Mouse (Mus musculus): Measurements from ENCODE around the gene Cyp2b19. TPM values are rescaled to one million over a fixed set of nuclear protein-coding genes. Genes with fewer than 3 reads are reported as not detected.

Gene Cyp2b19
- not detected in 2 replicates for polyA plus RNA-seq (2016; fragmentation: Nextera tagmentation; extraction: Ambion mirVana)

DNA sequence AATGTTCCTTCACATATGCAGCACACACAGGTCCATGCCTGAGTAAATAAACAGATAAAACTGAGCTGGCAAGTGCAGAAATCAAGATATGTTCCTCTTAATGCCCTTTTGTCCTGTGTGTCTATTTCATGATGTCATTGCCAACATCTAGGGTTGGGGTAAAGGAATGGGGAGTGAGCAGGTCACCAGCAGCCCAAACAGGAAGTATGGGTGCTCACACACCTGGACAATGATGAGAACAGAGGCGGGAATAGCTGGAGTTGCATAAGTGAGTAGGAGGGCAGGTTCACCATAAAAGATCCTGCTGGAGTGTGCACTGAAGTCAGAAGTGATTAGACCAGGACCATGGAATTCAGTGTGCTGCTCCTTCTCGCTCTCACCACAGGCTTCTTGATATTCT lies at the start of gene Cyp2b19:
Cyp2b19 (plus strand) TSS at position 301 of the 400 bp plus-strand sequence.
- DNase-seq (ENCODE audit: low spot score), result no peak
- WGBS, result 81% methylated on average over 2 of the region's 2 CpGs
- Histone ChIP-seq H3K4me1 (no peaks in the 10 kb centered on the region), H3K27me3 (ENCODE audit: low read depth, poor library complexity, severe bottlenecking) (no peaks in the 10 kb centered on the region), H3K4me3 (no peak within 1 kb of the TSS), H3K27ac (no peak within 1 kb of the TSS), H3K9me3 (replicated peaks) (no peaks in the 10 kb centered on the region), H3K36me3 (no peaks in the 10 kb centered on the region)

DNA sequence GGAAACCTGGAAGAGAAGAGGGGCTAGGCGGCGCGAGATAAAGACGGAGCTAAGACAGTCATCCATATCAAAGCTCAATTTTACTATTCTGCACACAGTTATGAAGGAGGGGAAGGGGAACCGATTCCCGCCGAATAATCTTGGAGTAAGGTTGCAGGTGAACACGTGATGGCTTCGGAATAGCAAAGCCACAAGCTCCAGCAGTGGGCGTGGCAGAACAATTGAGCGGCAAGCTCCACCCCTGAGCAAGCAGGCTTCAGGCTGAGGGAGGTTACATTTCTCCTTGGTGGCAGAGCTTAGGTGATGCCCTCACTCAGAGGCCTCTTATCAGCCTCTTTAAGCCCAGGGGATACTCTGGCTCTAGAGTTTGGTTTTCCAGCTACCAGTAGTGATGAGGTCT lies 45.9 kb upstream of the Cyp2b19 start:
- no peak for DNase-seq (ENCODE audit: low spot score)
- no peak overlapping the region for H3K27ac ChIP-seq
- WGBS, result 89% methylated on average over 11 of the region's 11 CpGs
- H3K27me3 ChIP-seq (ENCODE audit: low read depth, poor library complexity, severe bottlenecking), result no peaks in the 10 kb centered on the region
- H3K4me3 ChIP-seq, result no peak overlapping the region
- H3K36me3 ChIP-seq, result no peaks in the 10 kb centered on the region
- H3K9me3 ChIP-seq (replicated peaks), result no peaks in the 10 kb centered on the region
- H3K4me1 ChIP-seq, result no peaks in the 10 kb centered on the region

DNA sequence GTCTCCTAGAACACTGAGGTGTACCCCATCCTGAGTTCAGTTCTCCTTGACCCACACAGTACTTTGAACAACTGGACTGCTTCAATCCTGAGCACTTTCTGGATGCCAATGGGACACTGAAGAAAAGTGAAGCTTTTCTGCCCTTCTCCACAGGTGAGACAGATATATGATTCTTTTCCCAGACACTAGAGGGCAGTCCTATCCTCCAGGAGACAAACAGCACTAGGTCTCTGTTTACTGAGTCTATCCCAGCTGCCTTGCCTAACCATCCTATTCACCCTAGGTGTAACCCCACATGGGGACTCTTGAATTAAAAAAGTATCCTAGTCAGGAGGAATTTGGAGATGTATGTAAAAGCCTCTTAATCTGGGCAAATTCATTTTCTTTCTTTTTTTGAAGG lies 18.0 kb upstream of the Cyp2b19 start:
- H3K27ac ChIP-seq, result no peak overlapping the region
- no peak overlapping the region for H3K4me3 ChIP-seq
- no peaks in the 10 kb centered on the region for H3K9me3 ChIP-seq (replicated peaks)
- no peaks in the 10 kb centered on the region for H3K36me3 ChIP-seq
- H3K27me3 ChIP-seq (ENCODE audit: low read depth, poor library complexity, severe bottlenecking), result no peaks in the 10 kb centered on the region
- no peak for DNase-seq (ENCODE audit: low spot score)
- no peaks in the 10 kb centered on the region for H3K4me1 ChIP-seq

DNA sequence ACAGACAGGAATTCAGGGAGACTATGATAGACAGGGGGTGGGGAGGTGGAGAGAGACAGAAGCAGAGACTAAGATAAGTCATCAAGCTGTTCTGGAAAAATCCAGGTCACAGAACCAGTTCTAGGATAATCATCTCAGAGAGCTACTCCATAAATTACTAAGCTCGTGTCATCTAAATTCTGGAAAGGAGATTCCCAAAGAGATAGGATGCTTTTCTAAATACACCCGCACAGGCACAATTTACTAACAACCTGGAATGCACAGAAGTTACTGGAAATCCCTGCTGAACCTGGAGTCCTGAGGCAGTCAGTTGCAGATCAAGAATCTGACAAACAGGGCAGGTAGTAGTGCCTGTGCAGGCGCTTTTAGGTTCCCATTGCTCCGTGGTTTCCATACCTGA lies 13.0 kb upstream of the Cyp2b19 start:
- no peaks in the 10 kb centered on the region for H3K9me3 ChIP-seq (replicated peaks)
- 85% methylated on average over 4 of the region's 4 CpGs for WGBS
- no peak for DNase-seq (ENCODE audit: low spot score)
- H3K36me3 ChIP-seq, result no peaks in the 10 kb centered on the region
- no peak overlapping the region for H3K4me3 ChIP-seq
- H3K27me3 ChIP-seq (ENCODE audit: low read depth, poor library complexity, severe bottlenecking), result no peaks in the 10 kb centered on the region
- no peak overlapping the region for H3K27ac ChIP-seq
- H3K4me1 ChIP-seq, result no peaks in the 10 kb centered on the region

DNA sequence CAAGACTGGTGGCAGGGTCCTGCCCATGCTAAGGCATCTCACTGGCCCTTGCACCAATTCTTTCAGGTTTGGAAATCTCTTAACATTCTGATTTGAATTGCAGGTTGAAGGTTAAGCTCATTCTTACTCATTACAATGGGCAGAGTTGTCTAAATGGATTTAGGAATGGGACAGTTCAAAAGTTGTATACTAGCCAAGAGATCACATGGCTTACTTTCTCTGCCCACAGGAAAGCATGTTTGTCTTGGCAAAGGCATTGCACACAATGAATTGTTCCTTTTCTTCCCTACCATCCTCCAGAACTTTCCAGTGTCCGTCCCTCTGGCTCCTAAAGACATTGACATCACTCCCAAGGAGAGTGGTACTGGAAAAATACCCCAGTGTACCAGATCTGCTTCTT lies 11.5 kb upstream of the Cyp2b19 start:
- no peak overlapping the region for H3K27ac ChIP-seq
- 83% methylated on average over 1 of the region's 1 CpGs for WGBS
- H3K9me3 ChIP-seq (replicated peaks), result no peaks in the 10 kb centered on the region
- no peak for DNase-seq (ENCODE audit: low spot score)
- H3K4me1 ChIP-seq, result no peaks in the 10 kb centered on the region
- no peaks in the 10 kb centered on the region for H3K27me3 ChIP-seq (ENCODE audit: low read depth, poor library complexity, severe bottlenecking)
- no peak overlapping the region for H3K4me3 ChIP-seq
- H3K36me3 ChIP-seq, result no peaks in the 10 kb centered on the region

DNA sequence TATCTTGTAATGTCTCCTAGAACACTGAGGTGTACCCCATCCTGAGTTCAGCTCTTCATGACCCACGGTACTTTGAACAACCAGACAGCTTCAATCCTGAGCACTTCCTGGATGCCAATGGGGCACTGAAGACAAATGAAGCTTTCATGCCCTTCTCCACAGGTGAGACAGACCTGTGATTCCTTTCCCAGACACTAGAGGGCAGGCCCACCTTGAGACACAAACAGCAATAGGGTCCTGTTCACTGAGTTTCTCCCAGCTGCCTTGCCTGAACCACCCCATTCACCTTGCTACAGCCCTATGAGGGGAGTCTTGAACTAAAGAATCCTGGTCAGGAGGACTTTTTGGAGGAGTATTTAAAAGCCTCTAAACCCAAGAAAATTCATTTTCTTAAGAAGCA lies 10.1 kb downstream of the Cyp2b19 start:
- no peaks in the 10 kb centered on the region; the same call in 1 of the 2 replicates for H3K9me3 ChIP-seq (replicated peaks)
- H3K27me3 ChIP-seq (ENCODE audit: low read depth, poor library complexity, severe bottlenecking), result no peaks in the 10 kb centered on the region
- H3K4me3 ChIP-seq, result no peak overlapping the region
- WGBS, result 80% methylated on average over 1 of the region's 1 CpGs
- no peak for DNase-seq (ENCODE audit: low spot score)
- H3K27ac ChIP-seq, result no peak overlapping the region
- no peaks in the 10 kb centered on the region for H3K4me1 ChIP-seq
- no peaks in the 10 kb centered on the region for H3K36me3 ChIP-seq

DNA sequence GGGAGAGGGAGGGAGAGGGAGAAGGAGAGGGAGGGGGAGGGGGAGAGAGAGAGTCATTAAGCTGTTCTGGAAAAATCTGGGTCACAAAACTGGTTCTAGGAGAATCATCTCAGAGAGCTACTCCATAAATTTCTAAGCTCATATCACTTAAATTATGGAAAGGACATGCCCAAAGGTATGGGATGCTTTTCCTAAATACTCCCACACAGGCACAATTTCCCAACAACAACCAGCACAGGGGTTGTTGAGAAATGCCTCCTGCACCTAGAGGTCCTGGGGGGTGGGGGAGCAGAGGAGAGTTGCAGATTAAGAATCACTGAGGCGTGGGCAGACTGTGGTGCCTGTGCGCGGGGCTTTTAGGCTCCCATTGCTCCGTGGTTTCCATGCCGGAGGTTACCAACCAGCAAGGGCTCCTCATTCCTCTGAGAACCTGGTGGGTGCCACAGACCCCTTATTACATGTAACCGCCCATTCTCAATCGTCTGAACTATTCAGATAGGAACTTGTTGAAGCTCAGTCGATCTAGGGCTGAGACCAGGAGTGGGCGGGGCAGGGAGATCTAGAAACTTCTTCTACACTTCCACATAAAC lies 13.0 kb downstream of the Cyp2b19 start:
- Histone ChIP-seq H3K27me3 (ENCODE audit: low read depth, poor library complexity, severe bottlenecking) (no peaks in the 10 kb centered on the region), H3K27ac (no peak overlapping the region), H3K9me3 (replicated peaks) (no peaks in the 10 kb centered on the region; the same call in 1 of the 2 replicates), H3K4me3 (no peak overlapping the region), H3K36me3 (no peaks in the 10 kb centered on the region), H3K4me1 (no peaks in the 10 kb centered on the region)
- DNase-seq (ENCODE audit: low spot score), result no peak
- 89% methylated on average over 9 of the region's 9 CpGs for WGBS

DNA sequence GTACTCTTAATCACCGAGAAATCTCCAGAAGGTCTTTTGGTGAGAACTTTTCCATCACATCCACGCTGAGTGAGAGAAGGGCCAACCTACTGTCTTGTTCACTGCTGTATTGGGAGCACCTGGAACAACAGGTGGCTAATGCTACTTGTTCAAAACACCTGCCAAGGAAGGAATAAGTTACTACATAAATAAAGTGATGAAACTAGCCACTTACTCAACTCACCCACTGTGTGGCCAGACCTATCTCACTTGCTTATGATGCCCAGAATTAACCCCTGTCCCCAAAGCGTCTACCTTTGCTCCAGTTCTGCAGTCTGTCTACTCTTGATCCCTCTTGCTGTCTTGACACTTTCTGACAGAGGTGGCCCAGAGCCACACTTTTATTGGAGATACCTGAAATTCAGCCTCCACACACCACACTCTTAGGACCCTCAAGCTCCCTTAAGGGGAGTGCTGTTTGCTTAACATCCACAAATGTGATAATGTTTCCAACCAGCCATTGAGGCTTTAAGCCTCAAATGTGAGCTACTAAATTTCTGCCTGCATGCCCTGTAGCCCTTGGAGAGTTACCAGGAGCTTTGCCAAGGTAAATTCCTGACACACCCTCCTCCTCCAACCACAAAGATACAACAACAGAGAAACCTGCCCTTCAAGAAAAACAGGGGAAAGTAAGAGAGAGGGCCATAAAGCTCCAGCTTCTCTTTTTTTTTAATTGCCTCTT lies 16.1 kb downstream of the Cyp2b19 start:
- Histone ChIP-seq H3K4me1 (no peaks in the 10 kb centered on the region), H3K9me3 (replicated peaks) (no peaks in the 10 kb centered on the region), H3K27ac (no peak overlapping the region), H3K36me3 (no peaks in the 10 kb centered on the region), H3K4me3 (no peak overlapping the region), H3K27me3 (ENCODE audit: low read depth, poor library complexity, severe bottlenecking) (no peaks in the 10 kb centered on the region)
- WGBS, result 90% methylated on average over 3 of the region's 3 CpGs
- no peak for DNase-seq (ENCODE audit: low spot score)

DNA sequence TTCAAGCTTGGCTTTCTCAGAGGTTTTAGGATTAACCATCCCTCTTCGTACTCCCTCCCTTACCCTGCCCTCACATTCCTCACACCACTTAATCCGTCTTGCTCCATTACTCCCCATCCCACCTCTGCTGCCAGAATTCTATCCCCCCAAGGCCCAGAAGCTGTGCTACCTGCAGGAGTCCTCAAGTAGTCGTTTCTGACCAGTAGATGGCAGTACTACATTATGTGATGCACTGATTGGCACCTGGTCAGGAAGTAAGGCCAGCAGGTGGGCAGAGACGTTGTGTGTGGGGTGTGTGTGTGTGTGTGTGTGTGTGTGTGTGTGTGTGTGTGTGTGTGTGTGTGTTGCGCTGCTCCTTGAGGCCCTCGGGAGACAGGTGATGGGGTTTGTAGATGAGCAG lies 18.9 kb downstream of the Cyp2b19 start:
- Histone ChIP-seq H3K27me3 (ENCODE audit: low read depth, poor library complexity, severe bottlenecking) (no peaks in the 10 kb centered on the region), H3K27ac (no peak overlapping the region), H3K4me1 (no peaks in the 10 kb centered on the region), H3K36me3 (no peaks in the 10 kb centered on the region), H3K9me3 (replicated peaks) (no peaks in the 10 kb centered on the region), H3K4me3 (no peak overlapping the region)
- 19% methylated on average over 6 of the region's 6 CpGs for WGBS
- DNase-seq (ENCODE audit: low spot score), result no peak

DNA sequence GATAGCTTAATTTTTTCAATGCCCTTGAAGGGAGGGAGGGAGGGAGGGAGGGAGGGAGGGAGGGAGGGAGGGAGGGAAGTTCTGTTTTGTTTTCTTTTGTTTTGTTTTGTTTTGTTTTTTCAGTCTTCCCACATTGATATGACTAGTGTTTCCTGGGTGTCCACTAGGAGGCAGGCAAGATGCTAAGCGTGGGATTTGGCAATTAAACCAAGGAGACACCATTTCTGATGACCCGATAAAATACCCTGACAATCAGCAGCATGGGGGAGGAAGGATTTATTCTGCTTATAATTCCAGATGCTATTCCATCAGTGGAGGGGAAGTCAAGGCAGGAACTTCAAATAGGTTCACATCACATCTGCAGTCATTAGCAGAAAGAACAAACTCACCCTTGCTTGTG lies 20.9 kb downstream of the Cyp2b19 start:
- no peak for DNase-seq (ENCODE audit: low spot score)
- Histone ChIP-seq H3K27ac (no peak overlapping the region), H3K36me3 (no peaks in the 10 kb centered on the region), H3K4me3 (no peak overlapping the region), H3K27me3 (ENCODE audit: low read depth, poor library complexity, severe bottlenecking) (no peaks in the 10 kb centered on the region), H3K4me1 (no peaks in the 10 kb centered on the region), H3K9me3 (replicated peaks) (no peaks in the 10 kb centered on the region)
- WGBS, result 64% methylated on average over 2 of the region's 2 CpGs

DNA sequence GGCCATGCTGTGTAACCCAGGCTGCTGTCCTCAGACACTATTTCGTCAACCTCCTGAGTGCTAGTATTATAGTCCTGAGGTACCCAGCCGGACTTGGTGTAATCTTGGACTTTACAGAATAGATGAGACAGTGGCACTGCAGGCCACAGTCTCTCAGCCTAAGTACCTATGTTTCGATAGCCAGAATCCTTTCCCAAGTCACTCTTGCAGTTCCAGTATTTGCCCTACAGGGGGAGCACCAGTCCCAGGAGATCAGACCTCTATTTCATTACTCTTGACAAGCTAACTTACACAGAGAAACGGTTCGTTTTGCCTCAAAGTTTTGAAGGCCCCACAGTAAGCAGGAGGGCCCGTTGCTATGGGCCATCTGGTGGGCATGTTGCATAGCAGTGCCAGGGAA lies 21.5 kb downstream of the Cyp2b19 start:
- no peaks in the 10 kb centered on the region for H3K4me1 ChIP-seq
- no peaks in the 10 kb centered on the region for H3K27me3 ChIP-seq (ENCODE audit: low read depth, poor library complexity, severe bottlenecking)
- no peaks in the 10 kb centered on the region for H3K9me3 ChIP-seq (replicated peaks)
- H3K4me3 ChIP-seq, result no peak overlapping the region
- H3K27ac ChIP-seq, result no peak overlapping the region
- WGBS, result 39% methylated on average over 6 of the region's 6 CpGs
- no peaks in the 10 kb centered on the region for H3K36me3 ChIP-seq
- peak; percentile 65 for DNase-seq (ENCODE audit: low spot score)

DNA sequence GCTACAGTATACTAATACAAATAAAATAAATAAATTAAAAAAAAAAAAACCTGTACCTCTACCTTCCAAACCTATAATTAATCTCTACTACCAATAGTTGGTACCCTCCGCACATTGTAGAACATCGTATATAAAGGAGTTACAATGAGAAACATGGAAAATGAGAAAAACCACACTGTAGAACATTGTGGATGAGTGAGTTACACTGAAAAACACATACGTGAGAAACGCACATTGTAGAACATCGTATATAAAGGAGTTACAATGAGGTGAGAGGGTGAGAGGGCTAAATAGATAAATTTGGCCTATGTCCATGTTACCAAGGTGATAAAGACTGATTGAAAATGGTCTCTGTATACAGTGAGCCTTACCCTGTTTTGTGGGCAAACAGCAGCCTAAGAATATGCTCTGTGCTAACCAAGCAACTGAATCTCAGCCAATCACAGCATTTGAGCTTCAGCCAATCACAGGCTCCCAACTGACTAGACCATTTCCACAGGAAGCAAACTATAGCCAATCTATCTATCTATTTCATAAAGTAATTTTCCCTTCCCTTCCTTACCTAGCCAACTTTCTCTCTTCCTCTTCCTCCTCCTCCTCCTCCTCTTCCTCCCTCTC lies 23.0 kb downstream of the Cyp2b19 start:
- no peaks in the 10 kb centered on the region for H3K36me3 ChIP-seq
- no peaks in the 10 kb centered on the region for H3K27me3 ChIP-seq (ENCODE audit: low read depth, poor library complexity, severe bottlenecking)
- no peak overlapping the region for H3K4me3 ChIP-seq
- H3K4me1 ChIP-seq, result no peaks in the 10 kb centered on the region
- no peak overlapping the region for H3K27ac ChIP-seq
- H3K9me3 ChIP-seq (replicated peaks), result no peaks in the 10 kb centered on the region
- WGBS, result 76% methylated on average over 5 of the region's 5 CpGs
- DNase-seq (ENCODE audit: low spot score), result no peak

DNA sequence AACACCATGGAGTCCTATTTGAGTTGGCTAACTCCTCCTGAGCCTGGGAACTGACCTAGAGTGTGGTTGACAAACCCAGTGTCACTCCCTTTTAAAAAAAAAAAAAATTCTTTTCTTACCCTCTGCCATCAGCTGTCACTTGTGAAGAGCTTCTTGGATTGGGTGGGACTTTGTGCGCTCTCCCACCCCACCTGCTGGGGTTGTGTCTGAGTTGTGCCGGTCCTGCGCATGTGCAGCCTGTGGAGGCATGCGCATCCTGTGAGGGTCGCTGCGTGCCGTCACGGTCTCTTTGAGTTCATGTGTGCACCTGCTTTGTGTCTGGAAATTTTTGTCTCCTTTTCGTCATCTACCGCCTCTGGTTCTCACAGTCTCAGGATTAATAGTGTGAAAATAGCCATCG lies 23.6 kb downstream of the Cyp2b19 start:
- H3K36me3 ChIP-seq, result no peaks in the 10 kb centered on the region
- H3K4me1 ChIP-seq, result no peaks in the 10 kb centered on the region
- H3K9me3 ChIP-seq (replicated peaks), result no peaks in the 10 kb centered on the region
- DNase-seq (ENCODE audit: low spot score), result no peak
- no peak overlapping the region for H3K27ac ChIP-seq
- H3K4me3 ChIP-seq, result no peak overlapping the region
- WGBS, result 13% methylated on average over 11 of the region's 11 CpGs
- no peaks in the 10 kb centered on the region for H3K27me3 ChIP-seq (ENCODE audit: low read depth, poor library complexity, severe bottlenecking)
